Mouse (Mus musculus): ENCODE measurements around the gene Matn4. TPM values are rescaled to one million over a fixed set of nuclear protein-coding genes. Genes with fewer than 3 reads are reported as not detected.

The Matn4 gene
- polyA plus RNA-seq, 1 experiment from 2014 or later: 8.9 TPM

DNA sequence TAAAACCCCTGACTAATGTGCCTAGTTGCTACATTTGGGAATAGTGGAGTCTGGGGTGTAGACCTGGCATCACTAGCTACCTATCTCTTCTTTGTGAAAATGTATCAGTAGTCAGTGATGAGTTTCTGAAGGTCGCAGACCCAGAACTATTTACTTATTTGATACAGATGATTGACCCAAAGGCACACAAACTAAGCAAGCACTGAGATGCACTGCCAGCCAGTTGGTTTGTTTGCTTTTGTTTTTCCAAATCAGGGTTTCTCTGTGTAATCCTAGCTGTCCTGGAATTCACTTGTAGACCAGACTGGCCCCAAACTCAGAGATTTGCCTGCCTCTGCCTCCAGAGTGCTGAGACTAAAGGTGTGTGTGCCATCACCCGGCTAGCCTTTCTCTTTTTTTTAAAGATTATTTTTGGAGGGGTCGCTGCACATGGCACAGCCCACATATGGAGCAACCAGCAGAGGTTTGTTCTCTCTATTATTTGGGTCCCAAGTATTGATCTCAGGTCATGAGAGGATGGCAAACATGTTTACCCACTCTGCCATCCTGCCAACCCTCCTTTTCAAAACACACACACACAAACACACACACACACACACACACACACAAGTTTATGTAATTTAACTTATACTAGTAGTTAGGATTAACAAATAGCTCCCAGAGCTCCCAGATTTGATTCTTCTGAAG lies 40.6 kb upstream of the Matn4 start:
- ATAC-seq (ENCODE audit: insufficient read depth, low FRiP score): no peak
- Histone ChIP-seq H3K9me3 (replicated peaks; ENCODE audit: control insufficient read depth, low read length) (no peaks in the 10 kb centered on the region), H3K36me3 (ENCODE audit: control insufficient read depth, insufficient read depth, low read length) (no peaks in the 10 kb centered on the region), H3K27ac (ENCODE audit: low read length) (no peak overlapping the region), H3K4me1 (ENCODE audit: control insufficient read depth, insufficient read depth, low read length) (peaks cover 27% of the 10 kb centered on the region), H3K4me2 (ENCODE audit: low read depth, low read length) (no peak overlapping the region), H3K9ac (ENCODE audit: low read length) (no peak overlapping the region), H3K27me3 (ENCODE audit: control insufficient read depth, insufficient read depth, low read length) (no peaks in the 10 kb centered on the region), H3K4me3 (replicated peaks; ENCODE audit: low read length) (no peak overlapping the region)
- WGBS: 73% methylated on average over 3 of the region's 3 CpGs

DNA sequence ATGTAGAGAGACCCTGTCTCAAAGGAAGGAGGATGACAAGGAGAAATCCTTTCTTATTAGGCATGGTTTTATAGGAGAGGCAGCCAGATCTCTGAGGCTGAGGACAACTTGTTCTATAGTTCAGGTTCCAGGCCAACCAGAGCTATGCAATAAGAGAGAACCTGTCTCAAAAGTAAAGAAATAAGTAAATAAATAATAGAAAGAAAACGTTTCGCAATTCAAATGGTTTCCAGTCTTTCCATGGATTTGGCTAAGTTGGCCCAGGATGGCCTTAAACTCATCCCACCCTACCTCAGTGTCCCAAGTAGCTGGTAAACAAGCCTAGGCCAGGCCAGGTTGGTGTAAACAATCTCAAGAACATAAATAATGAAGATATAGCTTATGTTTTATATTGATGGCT lies 39.7 kb upstream of the Matn4 start:
- ATAC-seq (ENCODE audit: insufficient read depth, low FRiP score): no peak
- no peak overlapping the region for H3K27ac ChIP-seq (ENCODE audit: low read length)
- H3K9ac ChIP-seq (ENCODE audit: low read length): no peak overlapping the region
- no peaks in the 10 kb centered on the region for H3K36me3 ChIP-seq (ENCODE audit: control insufficient read depth, insufficient read depth, low read length)
- no peaks in the 10 kb centered on the region for H3K27me3 ChIP-seq (ENCODE audit: control insufficient read depth, insufficient read depth, low read length)
- no peak overlapping the region for H3K4me2 ChIP-seq (ENCODE audit: low read depth, low read length)
- peaks cover 34% of the 10 kb centered on the region for H3K4me1 ChIP-seq (ENCODE audit: control insufficient read depth, insufficient read depth, low read length)
- H3K4me3 ChIP-seq (replicated peaks; ENCODE audit: low read length): no peak overlapping the region
- 71% methylated on average over 2 of the region's 2 CpGs for WGBS
- H3K9me3 ChIP-seq (replicated peaks; ENCODE audit: control insufficient read depth, low read length): no peaks in the 10 kb centered on the region

DNA sequence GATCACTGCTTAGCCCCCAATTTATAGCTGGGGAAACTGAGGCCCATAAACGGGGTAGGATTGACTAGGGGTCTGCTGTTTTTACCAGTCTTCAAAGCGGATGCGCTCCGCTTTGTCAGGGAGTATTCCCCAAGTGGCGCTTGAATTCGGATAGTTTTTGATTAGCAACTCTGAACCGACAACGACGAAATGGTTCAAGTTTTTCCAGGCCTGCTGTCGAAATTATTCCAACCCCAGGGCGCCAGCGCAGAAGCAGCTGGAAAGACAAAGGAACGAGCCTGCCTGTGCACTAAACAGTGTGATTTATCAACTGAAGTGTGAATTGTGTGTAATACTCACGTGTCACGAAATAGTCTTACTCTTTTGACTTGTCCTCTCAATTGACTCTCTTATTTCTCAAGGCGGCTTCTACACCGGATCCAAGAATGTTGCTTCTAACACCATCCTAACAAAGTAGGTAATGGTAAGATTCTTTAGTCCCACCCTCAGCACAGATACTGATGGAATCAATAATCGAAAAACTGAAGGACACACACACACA lies 38.6 kb upstream of the Matn4 start, which contains the start of gene Sdc4:
Gene Sdc4, minus strand, starts transcription at position 428 of the 541 bp plus-strand sequence.
- WGBS: 10% methylated on average over 18 of the region's 18 CpGs

DNA sequence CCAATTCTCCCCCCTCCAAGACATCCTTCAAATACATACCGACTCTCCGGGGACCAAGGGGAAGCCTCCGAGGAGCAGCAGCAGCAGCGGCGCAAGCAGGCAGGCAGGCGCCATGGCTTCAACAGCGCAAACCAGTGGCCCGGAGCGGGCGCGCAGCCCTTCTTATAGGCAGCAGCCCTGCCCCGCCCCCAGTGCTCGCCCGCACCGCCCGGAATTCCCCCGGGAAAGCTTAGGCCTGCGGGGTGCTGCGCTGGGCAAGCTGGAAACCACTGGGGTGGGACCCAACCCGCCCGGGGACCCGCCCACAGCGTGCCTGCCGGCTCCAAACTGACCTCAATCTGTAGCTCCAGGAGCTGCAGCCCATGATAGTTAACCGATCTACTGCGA lies 38.1 kb upstream of the Matn4 start:
- peak; percentile 93 for ATAC-seq (ENCODE audit: insufficient read depth, low FRiP score)
- WGBS: 0% methylated on average over 26 of the region's 26 CpGs
- H3K27ac ChIP-seq (ENCODE audit: low read length): peak overlapping the region; percentile 86
- H3K27me3 ChIP-seq (ENCODE audit: control insufficient read depth, insufficient read depth, low read length): no peaks in the 10 kb centered on the region
- peaks cover 34% of the 10 kb centered on the region for H3K4me1 ChIP-seq (ENCODE audit: control insufficient read depth, insufficient read depth, low read length)
- H3K4me2 ChIP-seq (ENCODE audit: low read depth, low read length): peak overlapping the region; percentile 60
- H3K9ac ChIP-seq (ENCODE audit: low read length): peak overlapping the region; percentile 81
- H3K4me3 ChIP-seq (replicated peaks; ENCODE audit: low read length): peak overlapping the region; percentile 70
- no peaks in the 10 kb centered on the region for H3K9me3 ChIP-seq (replicated peaks; ENCODE audit: control insufficient read depth, low read length)
- no peaks in the 10 kb centered on the region for H3K36me3 ChIP-seq (ENCODE audit: control insufficient read depth, insufficient read depth, low read length)

More for the DNA sequence above, 38.6 kb upstream of the Matn4 start, which contains the start of gene Sdc4:
- Histone ChIP-seq H3K9ac (ENCODE audit: low read length) (peak within 1 kb of the TSS; percentile 81), H3K36me3 (ENCODE audit: control insufficient read depth, insufficient read depth, low read length) (no peaks in the 10 kb centered on the region), H3K4me3 (replicated peaks; ENCODE audit: low read length) (peak within 1 kb of the TSS; percentile 70), H3K4me1 (ENCODE audit: control insufficient read depth, insufficient read depth, low read length) (peaks cover 34% of the 10 kb centered on the region), H3K9me3 (replicated peaks; ENCODE audit: control insufficient read depth, low read length) (no peaks in the 10 kb centered on the region), H3K4me2 (ENCODE audit: low read depth, low read length) (peak within 1 kb of the TSS; percentile 60), H3K27me3 (ENCODE audit: control insufficient read depth, insufficient read depth, low read length) (no peaks in the 10 kb centered on the region), H3K27ac (ENCODE audit: low read length) (peak within 1 kb of the TSS; percentile 86)
- ATAC-seq (ENCODE audit: insufficient read depth, low FRiP score): no peak

DNA sequence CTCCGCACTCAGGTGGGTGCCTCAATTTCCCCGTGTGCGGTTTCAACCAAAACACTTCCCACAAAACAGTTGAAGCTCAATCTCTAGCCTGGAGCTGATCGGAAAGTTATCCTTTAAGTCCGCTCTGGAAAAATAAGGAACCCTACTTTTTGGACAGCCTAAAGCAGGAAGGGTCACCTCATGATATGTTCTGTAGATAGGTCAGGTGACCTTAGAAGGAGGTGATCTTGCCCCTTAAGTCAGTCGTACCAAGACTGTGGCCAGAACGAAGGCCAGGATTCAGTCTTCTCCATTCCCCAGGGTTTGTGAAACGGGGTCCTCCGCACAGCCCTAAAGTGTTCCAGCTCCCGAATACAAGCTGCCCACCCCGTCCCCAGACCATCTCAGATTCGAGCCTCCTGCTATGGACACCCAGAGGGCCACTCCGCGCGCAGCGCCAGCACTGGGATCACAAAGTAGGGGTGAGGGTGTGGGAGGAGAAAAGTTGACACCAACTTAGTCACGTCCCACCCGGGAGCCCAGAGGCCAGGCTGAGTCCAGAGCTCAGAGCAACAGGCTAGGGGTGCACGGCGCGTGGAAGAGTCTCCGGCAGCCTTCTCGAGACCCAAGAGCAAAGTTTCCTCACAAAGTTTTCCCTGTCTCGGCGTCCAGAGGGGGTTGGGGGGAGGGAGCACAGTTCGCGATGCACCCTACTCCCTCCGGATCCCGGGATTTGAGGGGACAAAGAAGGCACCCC lies 37.5 kb upstream of the Matn4 start:
- peak; percentile 61 for ATAC-seq (ENCODE audit: insufficient read depth, low FRiP score)
- Histone ChIP-seq H3K4me1 (ENCODE audit: control insufficient read depth, insufficient read depth, low read length) (peaks cover 39% of the 10 kb centered on the region), H3K9me3 (replicated peaks; ENCODE audit: control insufficient read depth, low read length) (no peaks in the 10 kb centered on the region), H3K36me3 (ENCODE audit: control insufficient read depth, insufficient read depth, low read length) (no peaks in the 10 kb centered on the region), H3K4me2 (ENCODE audit: low read depth, low read length) (peak overlapping the region; percentile 60), H3K9ac (ENCODE audit: low read length) (peak overlapping the region; percentile 81), H3K27me3 (ENCODE audit: control insufficient read depth, insufficient read depth, low read length) (no peaks in the 10 kb centered on the region), H3K4me3 (replicated peaks; ENCODE audit: low read length) (peak overlapping the region; percentile 70), H3K27ac (ENCODE audit: low read length) (peak overlapping the region; percentile 86)
- 2% methylated on average over 29 of the region's 29 CpGs for WGBS

DNA sequence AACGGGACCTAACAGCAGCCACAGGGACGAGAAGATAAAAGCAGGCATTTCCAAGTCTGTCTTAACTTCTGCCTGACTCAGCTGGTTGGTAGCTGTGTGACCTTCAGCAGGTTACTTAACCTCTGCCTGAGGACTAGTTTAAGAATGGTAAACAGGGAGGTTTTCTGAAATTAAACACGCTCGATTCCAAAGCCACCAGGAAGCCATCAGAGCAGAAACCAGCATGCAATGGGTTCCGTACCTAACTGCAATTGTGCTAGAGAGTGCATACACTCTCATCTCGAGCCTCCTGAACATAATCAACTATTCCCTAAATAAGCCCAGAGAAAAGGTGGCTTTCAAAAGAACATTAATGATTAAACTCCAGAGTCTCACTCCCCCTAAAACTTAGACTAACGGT lies 36.8 kb upstream of the Matn4 start:
- Histone ChIP-seq H3K4me2 (ENCODE audit: low read depth, low read length) (peak overlapping the region; percentile 60), H3K27ac (ENCODE audit: low read length) (peak overlapping the region; percentile 86), H3K4me1 (ENCODE audit: control insufficient read depth, insufficient read depth, low read length) (peaks cover 46% of the 10 kb centered on the region), H3K4me3 (replicated peaks; ENCODE audit: low read length) (peak overlapping the region; percentile 70), H3K9me3 (replicated peaks; ENCODE audit: control insufficient read depth, low read length) (no peaks in the 10 kb centered on the region), H3K9ac (ENCODE audit: low read length) (peak overlapping the region; percentile 81), H3K27me3 (ENCODE audit: control insufficient read depth, insufficient read depth, low read length) (no peaks in the 10 kb centered on the region), H3K36me3 (ENCODE audit: control insufficient read depth, insufficient read depth, low read length) (no peaks in the 10 kb centered on the region)
- no peak for ATAC-seq (ENCODE audit: insufficient read depth, low FRiP score)
- WGBS: 30% methylated on average over 7 of the region's 7 CpGs

DNA sequence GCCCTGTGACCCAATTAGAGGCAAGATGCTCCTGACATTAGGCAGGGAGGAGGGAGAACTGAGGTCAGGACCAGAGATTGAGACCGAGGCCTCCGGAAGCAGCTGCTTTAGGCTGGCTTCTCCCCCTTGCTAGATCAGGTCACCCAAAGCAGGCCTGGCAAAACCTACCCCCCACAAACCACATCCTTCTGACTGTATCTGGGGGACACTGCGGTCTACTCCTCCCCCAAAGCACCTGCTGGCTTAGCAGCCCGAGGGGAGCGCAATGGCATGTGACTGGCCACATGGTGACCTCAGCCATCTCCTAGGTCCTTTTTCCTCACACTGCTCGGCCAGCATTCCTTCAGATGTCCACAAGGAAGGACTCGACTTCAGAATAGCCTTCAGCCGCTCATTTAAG lies 36.2 kb upstream of the Matn4 start:
- no peak for ATAC-seq (ENCODE audit: insufficient read depth, low FRiP score)
- Histone ChIP-seq H3K27me3 (ENCODE audit: control insufficient read depth, insufficient read depth, low read length) (no peaks in the 10 kb centered on the region), H3K9ac (ENCODE audit: low read length) (peak overlapping the region; percentile 81), H3K9me3 (replicated peaks; ENCODE audit: control insufficient read depth, low read length) (no peaks in the 10 kb centered on the region), H3K4me2 (ENCODE audit: low read depth, low read length) (peak overlapping the region; percentile 60), H3K4me3 (replicated peaks; ENCODE audit: low read length) (peak overlapping the region; percentile 70), H3K36me3 (ENCODE audit: control insufficient read depth, insufficient read depth, low read length) (no peaks in the 10 kb centered on the region), H3K4me1 (ENCODE audit: control insufficient read depth, insufficient read depth, low read length) (peaks cover 51% of the 10 kb centered on the region), H3K27ac (ENCODE audit: low read length) (peak overlapping the region; percentile 86)
- 39% methylated on average over 8 of the region's 8 CpGs for WGBS

DNA sequence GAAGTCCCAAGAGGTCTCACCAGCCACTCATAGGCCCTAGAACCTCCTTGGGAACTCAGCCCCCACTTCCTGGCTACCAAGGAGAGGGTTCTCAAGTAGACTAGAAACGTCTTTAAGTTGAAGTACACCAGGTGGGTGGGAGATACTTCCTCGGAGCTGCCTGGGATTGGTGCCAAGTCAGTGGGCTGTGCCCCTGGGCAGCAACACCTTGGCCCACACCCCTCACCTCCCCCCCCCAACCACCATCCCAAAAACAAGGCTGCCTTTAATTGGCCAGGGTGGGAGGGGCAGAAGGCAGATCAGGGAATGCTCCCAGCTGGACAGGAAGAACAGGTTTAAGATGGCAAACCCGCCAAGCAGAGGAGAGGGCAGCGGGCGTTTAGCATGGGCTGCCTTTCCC lies 35.4 kb upstream of the Matn4 start:
- no peak for ATAC-seq (ENCODE audit: insufficient read depth, low FRiP score)
- 45% methylated on average over 5 of the region's 5 CpGs for WGBS
- Histone ChIP-seq H3K27ac (ENCODE audit: low read length) (peak overlapping the region; percentile 86), H3K4me1 (ENCODE audit: control insufficient read depth, insufficient read depth, low read length) (peaks cover 59% of the 10 kb centered on the region), H3K9me3 (replicated peaks; ENCODE audit: control insufficient read depth, low read length) (no peaks in the 10 kb centered on the region), H3K4me2 (ENCODE audit: low read depth, low read length) (peak overlapping the region; percentile 60), H3K9ac (ENCODE audit: low read length) (no peak overlapping the region), H3K36me3 (ENCODE audit: control insufficient read depth, insufficient read depth, low read length) (no peaks in the 10 kb centered on the region), H3K27me3 (ENCODE audit: control insufficient read depth, insufficient read depth, low read length) (no peaks in the 10 kb centered on the region), H3K4me3 (replicated peaks; ENCODE audit: low read length) (peak overlapping the region; percentile 70)

DNA sequence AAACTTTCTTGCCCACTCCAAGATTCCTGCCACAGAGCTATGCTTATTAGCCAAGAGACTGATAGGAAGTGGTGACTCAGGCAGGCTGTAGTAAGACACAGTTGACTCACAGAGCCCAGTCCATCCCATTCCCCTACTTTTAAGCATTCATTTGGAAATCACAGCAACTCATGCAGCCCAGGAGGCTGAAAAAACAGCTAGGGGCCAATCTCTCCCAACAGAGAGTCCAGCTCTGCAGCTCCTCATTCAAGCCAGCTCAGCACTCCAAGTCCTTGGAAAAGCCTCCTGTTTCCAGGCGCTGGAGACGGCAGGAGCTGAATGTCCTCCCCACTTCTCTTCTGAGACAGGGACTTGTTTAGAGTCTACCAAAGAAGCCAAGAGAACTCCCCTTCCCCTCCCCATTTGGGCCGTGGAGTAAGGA lies 34.1 kb upstream of the Matn4 start:
- WGBS: 54% methylated on average over 3 of the region's 3 CpGs

More for the DNA sequence above, 34.1 kb upstream of the Matn4 start:
- Histone ChIP-seq H3K9ac (ENCODE audit: low read length) (no peak overlapping the region), H3K27ac (ENCODE audit: low read length) (peak overlapping the region; percentile 58), H3K4me1 (ENCODE audit: control insufficient read depth, insufficient read depth, low read length) (peaks cover 71% of the 10 kb centered on the region), H3K9me3 (replicated peaks; ENCODE audit: control insufficient read depth, low read length) (no peaks in the 10 kb centered on the region), H3K27me3 (ENCODE audit: control insufficient read depth, insufficient read depth, low read length) (no peaks in the 10 kb centered on the region), H3K4me2 (ENCODE audit: low read depth, low read length) (peak overlapping the region; percentile 60), H3K36me3 (ENCODE audit: control insufficient read depth, insufficient read depth, low read length) (no peaks in the 10 kb centered on the region), H3K4me3 (replicated peaks; ENCODE audit: low read length) (no peak overlapping the region; the same call in 1 of the 2 replicates)
- ATAC-seq (ENCODE audit: insufficient read depth, low FRiP score): no peak
